Mouse (Mus musculus) neural tube, embryonic 12.5 days (tissue): ENCODE measurements around the gene Apbb2. TPM values are rescaled to one million over a fixed set of nuclear protein-coding genes. Genes with fewer than 3 reads are reported as not detected.

ENCODE experiments used
- ATAC-seq: fragments of 200-750 bp; cut with Nextera tagmentation; 2 replicates; pipeline ENCODE4 v1.8.0; 2017; ENCODE audit warnings: low read depth, mild to moderate bottlenecking, moderate TSS enrichment, moderate library complexity; ENCODE audit not compliant: low FRiP score
- H3K27ac ChIP-seq: fragments of 300-500 bp; sonication (generic); 2 replicates; pipeline ENCODE4 v1.5.1; 2016
- H3K27me3 ChIP-seq: fragments of 300-500 bp; sonication (generic); replicated peaks from 2 replicates; pipeline ENCODE4 v1.6.1; 2016; ENCODE audit warnings: mild to moderate bottlenecking
- H3K36me3 ChIP-seq: fragments of 300-500 bp; sonication (generic); 2 replicates; pipeline ENCODE4 v1.6.1; 2016; ENCODE audit warnings: mild to moderate bottlenecking
- H3K4me1 ChIP-seq: fragments of 300-500 bp; sonication (generic); 2 replicates; pipeline ENCODE4 v1.6.1; 2016
- H3K4me2 ChIP-seq: fragments of 300-500 bp; sonication (generic); replicated peaks from 2 replicates; pipeline ENCODE4 v1.6.1; 2016; ENCODE audit warnings: mild to moderate bottlenecking
- H3K4me3 ChIP-seq: fragments of 300-500 bp; sonication (generic); 2 replicates; pipeline ENCODE4 v1.5.1; 2016
- H3K9ac ChIP-seq: fragments of 300-500 bp; sonication (generic); 2 replicates; pipeline ENCODE4 v1.6.1; 2016; ENCODE audit warnings: mild to moderate bottlenecking
- H3K9me3 ChIP-seq: fragments of 300-500 bp; sonication (generic); 2 replicates; pipeline ENCODE4 v1.6.1; 2016; ENCODE audit warnings: mild to moderate bottlenecking
- WGBS: fragments of 180-500 bp; shearing (Covaris S2); methylation state at CpG from one replicate; pipeline ENCODE4 v1.1.7; 2016; 5-methylcytosine and 5-hydroxymethylcytosine counted together
- polyA plus RNA-seq: library from polyadenylated mRNA; unstranded; fragments of >200 nt; fragmentation: Nextera tagmentation; extraction: Ambion mirVana; gene quantifications from 2 replicates; pipeline ENCODE4 v1.2.1, GENCODE M21; 2016

Apbb2 gene
- polyA plus RNA-seq, 1 experiment from 2014 or later, result 80.5 TPM

DNA sequence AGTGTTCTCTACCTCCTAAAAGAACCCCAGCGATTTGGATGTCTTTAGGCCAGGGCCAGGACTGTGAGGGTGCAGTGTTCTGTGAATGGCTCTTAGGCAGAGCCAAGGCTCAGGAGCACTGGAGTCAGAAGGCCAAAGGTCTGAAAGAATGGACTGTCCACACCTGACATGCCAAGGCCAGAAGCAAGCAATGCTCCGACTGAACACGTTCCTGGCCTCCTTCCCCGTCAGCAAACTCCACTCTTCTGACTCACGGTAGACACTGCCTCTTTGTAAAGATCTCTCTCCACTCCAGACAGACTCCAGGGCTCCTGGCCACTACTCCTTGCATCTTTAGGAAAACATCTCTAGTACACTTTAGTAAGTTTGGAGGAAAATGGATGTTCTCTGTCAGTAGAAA is 163.3 kb downstream of the Apbb2 start:
- Histone ChIP-seq H3K27me3 (no peaks in the 10 kb centered on the region), H3K9me3 (no peaks in the 10 kb centered on the region), H3K4me1 (no peaks in the 10 kb centered on the region), H3K9ac (no peak overlapping the region), H3K27ac (no peak overlapping the region), H3K36me3 (peaks cover 14% of the 10 kb centered on the region), H3K4me3 (no peak overlapping the region), H3K4me2 (no peak overlapping the region)
- ATAC-seq, result no peak
- 94% methylated on average over 5 of the region's 5 CpGs for WGBS

DNA sequence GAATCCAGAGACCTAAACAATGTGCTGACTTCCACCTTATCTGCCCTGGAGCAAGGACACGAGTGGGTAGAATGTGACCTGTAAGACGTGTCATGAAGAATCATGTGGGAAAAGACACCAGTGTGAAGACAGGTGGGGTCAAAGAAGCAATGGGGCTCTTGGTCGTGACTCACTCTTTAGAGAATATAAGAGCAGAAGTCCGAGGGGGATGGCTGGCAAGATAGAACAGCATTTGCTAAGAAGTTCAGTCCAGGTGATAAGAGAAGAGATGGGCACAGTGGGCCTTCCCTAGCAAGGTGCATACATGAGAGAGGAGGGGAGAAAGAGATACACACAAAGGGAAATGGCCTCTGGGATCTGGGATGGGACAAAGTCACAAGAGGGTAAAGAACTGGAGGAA is 163.8 kb downstream of the Apbb2 start:
- H3K36me3 ChIP-seq, result peaks cover 15% of the 10 kb centered on the region
- H3K4me1 ChIP-seq, result no peaks in the 10 kb centered on the region
- no peak for ATAC-seq
- no peak overlapping the region for H3K4me2 ChIP-seq
- no peak overlapping the region for H3K27ac ChIP-seq
- H3K4me3 ChIP-seq, result no peak overlapping the region
- no peak overlapping the region for H3K9ac ChIP-seq
- no peaks in the 10 kb centered on the region for H3K9me3 ChIP-seq
- H3K27me3 ChIP-seq, result no peaks in the 10 kb centered on the region
- WGBS, result 90% methylated on average over 4 of the region's 4 CpGs

DNA sequence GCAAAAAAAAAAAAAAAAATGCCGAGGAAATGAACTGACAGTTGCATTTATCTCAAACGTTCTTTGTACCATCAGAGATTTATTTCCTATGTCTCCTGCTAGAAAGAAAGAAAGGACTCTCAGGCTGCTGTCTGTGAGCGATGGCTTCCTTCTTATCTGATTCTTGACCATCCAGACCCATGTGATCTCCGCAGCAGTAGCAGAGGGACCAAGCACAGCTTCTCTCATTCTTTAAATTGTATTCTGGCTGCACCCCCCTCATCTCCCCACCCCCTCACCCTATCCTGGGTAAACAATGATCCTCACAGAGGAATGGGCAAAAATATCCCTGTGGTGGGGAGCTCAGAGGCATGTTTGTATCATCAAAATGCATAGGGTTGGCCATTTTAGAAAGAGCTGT is 165.5 kb downstream of the Apbb2 start:
- peaks cover 15% of the 10 kb centered on the region for H3K36me3 ChIP-seq
- H3K9me3 ChIP-seq, result no peaks in the 10 kb centered on the region
- H3K27ac ChIP-seq, result no peak overlapping the region
- no peak overlapping the region for H3K4me2 ChIP-seq
- H3K4me1 ChIP-seq, result no peaks in the 10 kb centered on the region
- no peaks in the 10 kb centered on the region for H3K27me3 ChIP-seq
- ATAC-seq, result no peak
- no peak overlapping the region for H3K9ac ChIP-seq
- no peak overlapping the region for H3K4me3 ChIP-seq
- WGBS, result 69% methylated on average over 4 of the region's 4 CpGs

GRCm38 (mm10) chr5:66451561-66451960 is 167.0 kb downstream of the Apbb2 start:
- WGBS, result 89% methylated on average over 5 of the region's 5 CpGs
- Histone ChIP-seq H3K9ac (no peak overlapping the region), H3K27me3 (no peaks in the 10 kb centered on the region), H3K4me2 (no peak overlapping the region), H3K4me3 (no peak overlapping the region), H3K36me3 (peaks cover 15% of the 10 kb centered on the region), H3K27ac (no peak overlapping the region), H3K9me3 (no peaks in the 10 kb centered on the region), H3K4me1 (no peaks in the 10 kb centered on the region)
- no peak for ATAC-seq

- Histone ChIP-seq H3K9me3 (no peaks in the 10 kb centered on the region), H3K9ac (no peak overlapping the region), H3K27me3 (no peaks in the 10 kb centered on the region), H3K4me3 (no peak overlapping the region), H3K27ac (no peak overlapping the region), H3K36me3 (peaks cover 3% of the 10 kb centered on the region; the same call in 1 of the 2 replicates), H3K4me2 (no peak overlapping the region), H3K4me1 (no peaks in the 10 kb centered on the region)
- WGBS, result 94% methylated on average over 7 of the region's 7 CpGs
- ATAC-seq, result no peak
Observed at GRCm38 (mm10) chr5:66445497-66445896, 173.1 kb downstream of the Apbb2 start.

DNA sequence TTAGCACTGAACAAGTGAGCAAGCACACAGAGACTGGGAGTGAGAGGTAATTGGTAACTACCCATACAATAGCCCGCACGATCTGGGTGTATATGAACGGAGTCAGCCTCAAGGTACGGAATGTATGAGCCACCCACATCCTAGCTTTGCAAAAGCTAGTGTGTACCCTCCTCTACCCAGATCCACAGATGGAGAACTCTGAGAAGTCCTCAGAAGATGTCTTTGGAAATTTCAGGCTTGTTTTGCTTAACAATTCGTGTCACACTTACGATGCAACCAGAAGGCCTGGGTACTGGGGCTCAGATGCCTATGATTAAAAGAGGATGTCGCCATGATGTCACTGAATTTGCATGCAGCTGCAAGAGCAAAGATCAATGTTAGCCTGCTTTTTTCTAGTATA is 176.3 kb downstream of the Apbb2 start:
- WGBS, result 79% methylated on average over 7 of the region's 7 CpGs
- no peaks in the 10 kb centered on the region for H3K27me3 ChIP-seq

DNA sequence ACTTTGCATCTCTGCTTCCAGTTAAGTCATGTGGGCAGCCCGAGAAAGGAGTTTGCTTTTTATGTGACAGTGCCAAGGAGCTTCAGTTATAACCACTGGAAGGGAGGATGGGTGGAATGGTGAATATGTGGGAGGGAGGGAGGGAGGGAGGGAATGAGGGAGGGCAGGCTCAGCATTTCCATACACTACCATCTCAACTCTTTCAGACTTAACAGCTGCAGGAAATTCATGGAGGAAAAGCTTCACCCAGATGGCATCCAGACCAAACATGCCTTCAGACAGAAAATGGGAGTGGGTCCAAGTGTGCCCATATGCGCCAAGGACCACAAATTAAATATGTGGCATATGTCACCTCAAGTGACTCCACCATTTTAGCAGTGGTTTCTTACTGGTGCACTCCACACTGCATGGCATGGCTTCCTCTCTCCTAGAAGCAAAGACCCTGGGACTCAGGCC is 181.8 kb downstream of the Apbb2 start:
- Histone ChIP-seq H3K27ac (no peak overlapping the region), H3K9ac (no peak overlapping the region), H3K4me1 (no peaks in the 10 kb centered on the region), H3K9me3 (no peaks in the 10 kb centered on the region), H3K36me3 (no peaks in the 10 kb centered on the region), H3K27me3 (no peaks in the 10 kb centered on the region), H3K4me3 (no peak overlapping the region), H3K4me2 (no peak overlapping the region)
- no peak for ATAC-seq
- WGBS, result 86% methylated on average over 2 of the region's 2 CpGs

More for the DNA sequence above, 176.3 kb downstream of the Apbb2 start:
- no peak overlapping the region for H3K4me2 ChIP-seq
- H3K4me3 ChIP-seq, result no peak overlapping the region
- no peak overlapping the region for H3K27ac ChIP-seq
- no peaks in the 10 kb centered on the region for H3K9me3 ChIP-seq
- ATAC-seq, result no peak
- no peaks in the 10 kb centered on the region for H3K4me1 ChIP-seq
- no peaks in the 10 kb centered on the region for H3K36me3 ChIP-seq
- no peak overlapping the region for H3K9ac ChIP-seq

DNA sequence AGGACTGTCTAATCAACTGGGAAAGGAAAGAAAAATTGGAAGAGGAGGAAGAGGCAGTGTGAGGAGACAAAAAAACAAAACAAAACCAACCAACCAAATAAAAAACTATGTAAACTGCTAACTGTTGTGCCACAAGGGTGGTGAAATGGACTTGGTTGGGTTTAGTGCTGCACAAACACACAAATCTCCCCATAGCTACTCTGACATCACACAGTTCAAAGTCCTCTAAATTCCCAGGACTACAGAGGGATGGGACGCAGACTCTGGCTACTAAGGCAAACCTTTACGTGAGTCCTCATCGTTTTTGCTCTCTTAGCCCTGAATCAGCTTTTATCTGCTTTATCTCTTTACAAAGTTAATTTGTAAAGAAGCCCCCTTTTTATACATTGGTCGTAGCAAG is 183.4 kb downstream of the Apbb2 start:
- ATAC-seq, result no peak

DNA sequence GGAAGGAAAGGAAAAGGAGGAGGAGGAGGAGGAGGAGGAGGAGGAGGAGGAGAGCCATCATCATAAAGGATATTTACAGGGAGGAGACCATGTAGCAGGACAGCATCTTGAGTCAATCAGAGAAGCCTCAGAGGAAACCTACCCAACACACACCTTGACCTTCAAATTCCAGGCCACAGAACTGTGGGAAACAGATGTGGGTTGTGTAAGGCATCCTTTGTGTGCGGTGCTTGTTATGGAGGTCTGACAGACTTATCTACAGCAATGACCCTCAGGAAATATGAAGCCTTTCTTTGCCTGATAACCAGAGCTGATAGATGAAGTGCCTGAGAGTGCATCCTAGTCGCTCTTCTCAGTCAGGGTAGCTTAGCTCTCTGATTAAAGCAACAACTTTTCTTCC is 189.5 kb downstream of the Apbb2 start:
- no peaks in the 10 kb centered on the region for H3K36me3 ChIP-seq
- no peaks in the 10 kb centered on the region for H3K27me3 ChIP-seq
- H3K4me3 ChIP-seq, result no peak overlapping the region
- ATAC-seq, result no peak
- no peak overlapping the region for H3K27ac ChIP-seq
- peaks cover 4% of the 10 kb centered on the region; the same call in 1 of the 2 replicates for H3K4me1 ChIP-seq
- WGBS, result 82% methylated on average over 2 of the region's 2 CpGs
- no peaks in the 10 kb centered on the region for H3K9me3 ChIP-seq
- H3K4me2 ChIP-seq, result no peak overlapping the region
- no peak overlapping the region for H3K9ac ChIP-seq

More for the DNA sequence above, 183.4 kb downstream of the Apbb2 start:
- Histone ChIP-seq H3K36me3 (no peaks in the 10 kb centered on the region), H3K9me3 (no peaks in the 10 kb centered on the region), H3K27me3 (no peaks in the 10 kb centered on the region), H3K27ac (no peak overlapping the region), H3K4me3 (no peak overlapping the region), H3K9ac (no peak overlapping the region), H3K4me2 (no peak overlapping the region), H3K4me1 (no peaks in the 10 kb centered on the region)
- WGBS, result 98% methylated on average over 4 of the region's 4 CpGs

DNA sequence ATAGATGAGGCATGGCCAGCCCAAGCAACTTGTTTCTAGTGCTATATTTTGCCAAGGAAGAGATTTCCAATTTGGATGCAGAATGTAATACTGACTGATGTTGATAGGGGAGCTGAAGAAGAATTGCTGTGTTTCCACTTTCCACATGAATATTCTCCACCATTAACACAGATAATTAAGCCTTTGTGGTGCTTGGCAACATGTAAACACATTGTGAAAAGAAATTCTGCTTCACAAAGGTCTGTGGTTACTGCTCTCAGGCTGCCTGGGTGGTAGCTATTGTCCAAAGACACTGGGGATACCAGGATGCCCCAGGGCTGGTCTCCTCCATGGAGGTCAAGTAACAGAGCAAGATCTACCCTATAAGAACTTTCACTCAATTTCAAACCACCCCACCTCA is 190.5 kb downstream of the Apbb2 start:
- no peak overlapping the region for H3K9ac ChIP-seq
- H3K4me1 ChIP-seq, result peaks cover 4% of the 10 kb centered on the region; the same call in 1 of the 2 replicates
- no peak overlapping the region for H3K4me3 ChIP-seq
- no peaks in the 10 kb centered on the region for H3K9me3 ChIP-seq
- H3K36me3 ChIP-seq, result no peaks in the 10 kb centered on the region
- ATAC-seq, result no peak
- no peak overlapping the region for H3K4me2 ChIP-seq
- H3K27me3 ChIP-seq, result no peaks in the 10 kb centered on the region
- no peak overlapping the region for H3K27ac ChIP-seq

GRCm38 (mm10) chr5:66423909-66424308 is 194.7 kb downstream of the Apbb2 start:
- Histone ChIP-seq H3K9ac (no peak overlapping the region), H3K27ac (no peak overlapping the region), H3K9me3 (no peaks in the 10 kb centered on the region), H3K27me3 (no peaks in the 10 kb centered on the region), H3K4me3 (no peak overlapping the region), H3K36me3 (no peaks in the 10 kb centered on the region), H3K4me1 (peaks cover 4% of the 10 kb centered on the region; the same call in 1 of the 2 replicates), H3K4me2 (no peak overlapping the region)
- no peak for ATAC-seq
- WGBS, result 75% methylated on average over 4 of the region's 4 CpGs

- H3K27me3 ChIP-seq, result no peaks in the 10 kb centered on the region
- no peak for ATAC-seq
- no peaks in the 10 kb centered on the region for H3K36me3 ChIP-seq
- no peak overlapping the region for H3K4me3 ChIP-seq
- no peaks in the 10 kb centered on the region for H3K9me3 ChIP-seq
- H3K27ac ChIP-seq, result no peak overlapping the region
- WGBS, result 90% methylated on average over 4 of the region's 4 CpGs
- peaks cover 4% of the 10 kb centered on the region; the same call in 1 of the 2 replicates for H3K4me1 ChIP-seq
- H3K9ac ChIP-seq, result no peak overlapping the region
- no peak overlapping the region for H3K4me2 ChIP-seq
Observed at GRCm38 (mm10) chr5:66423466-66423865, 195.1 kb downstream of the Apbb2 start.

DNA sequence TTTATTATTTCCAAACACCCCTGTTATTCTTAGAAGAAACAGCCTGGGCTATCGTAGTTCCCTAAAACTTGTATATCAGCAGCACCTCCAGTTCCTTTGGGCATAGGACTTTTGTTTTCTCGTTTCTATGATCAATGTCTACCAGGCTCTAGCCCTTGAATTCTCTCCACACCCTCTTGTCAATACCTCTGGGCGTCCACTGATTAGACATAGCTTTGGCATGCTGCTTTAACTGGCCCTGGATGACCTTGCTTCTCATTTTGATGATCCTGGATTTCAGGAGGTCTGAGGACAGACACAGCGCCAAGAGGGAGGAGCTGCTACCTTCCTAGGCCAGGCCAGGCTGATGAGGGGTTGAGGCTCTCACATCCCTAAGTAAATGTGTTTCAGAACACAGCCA is 196.6 kb downstream of the Apbb2 start:
- no peaks in the 10 kb centered on the region for H3K9me3 ChIP-seq
- no peaks in the 10 kb centered on the region for H3K36me3 ChIP-seq
- no peaks in the 10 kb centered on the region for H3K27me3 ChIP-seq
- no peak for ATAC-seq
- no peaks in the 10 kb centered on the region for H3K4me1 ChIP-seq
- no peak overlapping the region for H3K9ac ChIP-seq
- H3K27ac ChIP-seq, result no peak overlapping the region
- H3K4me3 ChIP-seq, result no peak overlapping the region
- 87% methylated on average over 4 of the region's 4 CpGs for WGBS
- H3K4me2 ChIP-seq, result no peak overlapping the region
